Mouse (Mus musculus) lung, postnatal 36 days (tissue): Measurements from ENCODE around the gene Gspt1.

ENCODE experiments used
- DNase-seq: peaks from one replicate; pipeline ENCODE4 v3.0.0; 2022; ENCODE audit warnings: mixed read lengths

The Gspt1 gene

GRCm38 (mm10) chr16:11202571-11203554 is 51.3 kb downstream of the Gspt1 start, which contains the start of gene Rsl1d1:
Gene Rsl1d1, minus strand, starts transcription at chr16:11203331.
- peak; percentile 96 for DNase-seq

- no peak for DNase-seq
These were observed 52.3 kb downstream of the Gspt1 start for GRCm38 (mm10) chr16:11201740-11202394.

- no peak for DNase-seq
These were observed 53.9 kb downstream of the Gspt1 start for GRCm38 (mm10) chr16:11200247-11200646.

GRCm38 (mm10) chr16:11198467-11198866 is 55.7 kb downstream of the Gspt1 start:
- DNase-seq, result no peak

GRCm38 (mm10) chr16:11197052-11197451 is 57.1 kb downstream of the Gspt1 start:
- no peak for DNase-seq

- DNase-seq, result no peak
These were observed 60.9 kb downstream of the Gspt1 start for GRCm38 (mm10) chr16:11193231-11193630.

- no peak for DNase-seq
These were observed 64.0 kb downstream of the Gspt1 start for GRCm38 (mm10) chr16:11190150-11190549.

- DNase-seq, result no peak
These were observed 76.7 kb downstream of the Gspt1 start for GRCm38 (mm10) chr16:11177404-11177803.

- DNase-seq, result no peak
These were observed 77.3 kb downstream of the Gspt1 start for GRCm38 (mm10) chr16:11176884-11177244.

- DNase-seq, result peak; percentile 92
These were observed 77.8 kb downstream of the Gspt1 start, which contains the start of gene Zc3h7a for GRCm38 (mm10) chr16:11176208-11176883. Gene Zc3h7a, minus strand, starts transcription at chr16:11176393.

GRCm38 (mm10) chr16:11175489-11176207 is 78.5 kb downstream of the Gspt1 start:
- DNase-seq, result peak; percentile 86

GRCm38 (mm10) chr16:11175100-11175488 is 79.0 kb downstream of the Gspt1 start:
- DNase-seq, result no peak

GRCm38 (mm10) chr16:11174671-11175081 is 79.4 kb downstream of the Gspt1 start:
- peak; percentile 78 for DNase-seq

GRCm38 (mm10) chr16:11171679-11172078 is 82.4 kb downstream of the Gspt1 start:
- peak; percentile 10 for DNase-seq
